Mouse (Mus musculus) small intestine, adult 2 months (tissue): Measurements from ENCODE around the gene Zbed4.

Experiments used
- CTCF ChIP-seq: fragments of 200-500 bp; IDR thresholded peaks from 2 replicates; pipeline ENCODE4 v1.5.1; 2012; ENCODE audit warnings: low read depth, mild to moderate bottlenecking, control low read depth, inconsistent platforms, low read length, moderate library complexity, mixed read lengths; ENCODE audit not compliant: insufficient replicate concordance, insufficient read length; ENCODE audit errors: extremely low read depth
- POLR2A ChIP-seq: fragments of 200-500 bp; IDR thresholded peaks from 2 replicates; pipeline ENCODE4 v1.6.1; 2012; ENCODE audit warnings: low read depth, mild to moderate bottlenecking, control low read depth, inconsistent platforms, low read length, moderate library complexity

DNA sequence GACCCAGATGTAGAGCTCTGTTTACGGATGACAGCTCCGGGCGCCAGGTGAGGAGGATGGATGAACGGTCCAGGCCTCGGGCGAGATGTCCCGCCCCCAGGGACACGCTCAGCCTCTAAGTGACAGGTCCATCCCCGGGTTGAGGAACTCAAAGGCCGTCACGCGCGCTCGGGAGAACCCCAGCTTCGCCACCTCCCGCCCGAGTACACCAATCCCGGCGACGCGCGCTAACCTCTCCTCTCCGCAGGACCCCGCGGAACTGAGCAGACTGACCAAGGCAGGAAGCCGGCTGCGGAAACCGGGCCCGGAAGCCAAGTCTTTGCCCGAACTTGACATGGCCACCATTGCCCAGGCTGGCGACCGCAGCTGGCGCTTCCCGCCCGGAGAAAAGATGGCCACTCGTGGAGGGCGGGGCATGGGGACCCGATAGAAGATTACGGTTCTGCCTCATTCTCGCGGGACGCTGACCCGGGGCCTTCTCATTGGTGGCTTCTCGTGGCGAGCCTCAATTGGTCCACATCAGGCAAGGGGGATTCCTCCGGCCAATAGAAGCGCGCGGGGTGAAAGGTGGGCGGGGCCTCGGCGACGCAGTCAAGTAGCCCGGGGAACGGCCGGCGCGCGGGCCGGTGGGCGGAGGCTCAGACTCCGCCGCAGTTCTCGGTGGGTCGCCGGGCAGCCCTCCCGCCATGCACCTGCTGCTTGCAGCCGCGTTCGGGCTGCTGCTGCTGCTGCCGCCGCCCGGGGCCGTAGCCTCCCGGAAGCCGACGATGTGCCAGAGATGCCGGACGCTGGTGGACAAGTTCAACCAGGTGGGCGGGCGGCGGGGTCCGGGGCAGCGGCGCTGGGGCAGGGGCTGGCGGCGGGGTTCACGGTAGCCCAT is 67.8 kb downstream of the Zbed4 start, which contains the start of the genes Alg12 and Creld2:
- TF ChIP-seq CTCF (no peak), POLR2A (peak; percentile 80)
